In genomic region chr11:88622496-88622895, GRCm38 (mm10) we compare ENCODE assay signal across 12 mouse cellular contexts.
DNase-seq lines count a peak whose midpoint lies in the region; ATAC-seq and TF ChIP-seq lines count a peak whose summit lies in the region.
"Had no signal": no experiment of that assay in that cellular context is flagged by ENCODE, and none has a peak within 500 bp of the region (broad histone marks: within the 10 kb centered on the region; RNA-seq: fewer than 3 reads in every experiment).

No protein-coding gene starts in this region.

- DNase-seq in gastrocnemius, adult 2 months: no peak
- DNase-seq in gastrocnemius, postnatal 10 days: no peak
- DNase-seq in kidney, adult 2 months: peak; percentile 53
- DNase-seq in kidney, postnatal 4 days: no peak
- peak; percentile 28 for DNase-seq in lung, postnatal 10 days
- no peak for DNase-seq in lung, adult 2 months
- DNase-seq: adrenal gland, adult 2 months; cerebellum, adult 9-11 months; spleen, adult 18-20 months had no signal

- H3K27ac ChIP-seq in gastrocnemius, adult 2 months: peak overlapping the region; percentile 85
- H3K27ac ChIP-seq in kidney, adult 2 months (ENCODE audit: insufficient read depth, low read depth, low read length): peak overlapping the region; percentile 77
- peak overlapping the region; percentile 37; the same call in 1 of the 2 replicates for H3K27ac ChIP-seq in hindbrain, embryonic 16.5 days (ENCODE audit: low read depth, low read length)
- H3K27ac ChIP-seq: liver, embryonic 12.5 days had no signal

- TF ChIP-seq POLR2A in kidney, adult 2 months (IDR thresholded peaks at IDR 0.05; ENCODE audit: low read depth, low read length): no peak
- no peak for TF ChIP-seq POLR2A in lung, adult 2 months (IDR thresholded peaks at IDR 0.05; ENCODE audit: borderline replicate concordance, extremely low read depth, low read depth, low read length)

- H3K9ac ChIP-seq in hindbrain, embryonic 16.5 days (ENCODE audit: low read depth, low read length): no peak overlapping the region
- H3K9ac ChIP-seq: liver, embryonic 12.5 days; midbrain, embryonic 13.5 days had no signal

- H3K4me3 ChIP-seq in gastrocnemius, adult 2 months: no peak overlapping the region
- H3K4me3 ChIP-seq in kidney, adult 2 months (ENCODE audit: insufficient read depth, low read depth, low read length): no peak overlapping the region
- no peak overlapping the region for H3K4me3 ChIP-seq in lung, adult 2 months (replicated peaks; ENCODE audit: extremely low read depth, low read depth, low read length)
- H3K4me3 ChIP-seq in hindbrain, embryonic 16.5 days (ENCODE audit: low read length): no peak overlapping the region
- H3K4me3 ChIP-seq: liver, embryonic 12.5 days; midbrain, embryonic 13.5 days had no signal

- H3K9me3 ChIP-seq in hindbrain, embryonic 16.5 days (ENCODE audit: control insufficient read depth, low read length): no peaks in the 10 kb centered on the region
- H3K9me3 ChIP-seq: liver, embryonic 12.5 days; midbrain, embryonic 13.5 days had no signal

- H3K4me1 ChIP-seq in kidney, adult 2 months (ENCODE audit: control insufficient read depth, insufficient read depth, low read length): peaks cover 75% of the 10 kb centered on the region
- H3K4me1 ChIP-seq in lung, adult 2 months (ENCODE audit: control insufficient read depth, insufficient read depth, low read length): peaks cover 39% of the 10 kb centered on the region
- peaks cover 47% of the 10 kb centered on the region for H3K4me1 ChIP-seq in hindbrain, embryonic 16.5 days (ENCODE audit: control insufficient read depth, insufficient read depth, low read depth, low read length)

- no peak for ATAC-seq in hindbrain, embryonic 16.5 days
- ATAC-seq: liver, embryonic 12.5 days; midbrain, embryonic 13.5 days had no signal

- no peak overlapping the region for H3K4me2 ChIP-seq in hindbrain, embryonic 16.5 days (ENCODE audit: low read length)
- H3K4me2 ChIP-seq: liver, embryonic 12.5 days; midbrain, embryonic 13.5 days had no signal

- H3K36me3 ChIP-seq in kidney, adult 2 months (ENCODE audit: control insufficient read depth, insufficient read depth, low read length): no peaks in the 10 kb centered on the region
- H3K36me3 ChIP-seq in hindbrain, embryonic 16.5 days (ENCODE audit: control insufficient read depth, insufficient read depth, low read length): no peaks in the 10 kb centered on the region
- H3K36me3 ChIP-seq: liver, embryonic 12.5 days; midbrain, embryonic 13.5 days had no signal

- no peaks in the 10 kb centered on the region for H3K27me3 ChIP-seq in kidney, adult 2 months (replicated peaks; ENCODE audit: control insufficient read depth, insufficient read depth, low read length)
- H3K27me3 ChIP-seq in hindbrain, embryonic 16.5 days (replicated peaks; ENCODE audit: control insufficient read depth, insufficient read depth, low read length): no peaks in the 10 kb centered on the region
- H3K27me3 ChIP-seq: liver, embryonic 12.5 days; midbrain, embryonic 13.5 days had no signal

- no peak for TF ChIP-seq CTCF in gastrocnemius, adult 2 months (IDR thresholded peaks at IDR 0.05)
- no peak for TF ChIP-seq CTCF in kidney, adult 2 months (conservative IDR thresholded peaks at IDR 0.05; ENCODE audit: insufficient read depth, insufficient read length, low read depth, low read length)
- no peak for TF ChIP-seq CTCF in lung, adult 2 months (IDR thresholded peaks at IDR 0.05; ENCODE audit: insufficient read depth, low read length)

- WGBS in kidney, adult 2 months: 30% methylated on average over 6 of the region's 6 CpGs
- 20% methylated on average over 6 of the region's 6 CpGs for WGBS in lung, adult 2 months
- 49% methylated on average over 6 of the region's 6 CpGs for WGBS in hindbrain, embryonic 16.5 days

- intact Hi-C loops in gastrocnemius, adult 2 months (cut with DNase I): loop anchor here (5.0 kb wide), 1 partner anchor 65 kb away; no protein-coding TSS in a partner anchor

Comparison
In these comparisons a context has a peak if more than half of its experiments do, and no peak if none do; other contexts are left out.
1. DNase-seq: peak in kidney, adult 2 months (single experiment) and lung, postnatal 10 days (single experiment); none in gastrocnemius, adult 2 months (single experiment), gastrocnemius, postnatal 10 days (single experiment), kidney, postnatal 4 days (0 of 2) and lung, adult 2 months (single experiment).
2. Peak in every context shown above with its lines, with median percentiles within 50 percentile points of each other: H3K27ac ChIP-seq.